Mouse (Mus musculus) midbrain, postnatal 0 days (tissue): ENCODE measurements around the gene Nphp3. TPM values are rescaled to one million over a fixed set of nuclear protein-coding genes. Genes with fewer than 3 reads are reported as not detected.

Experiments used
- ATAC-seq: fragments of 200-750 bp; cut with Nextera tagmentation; 2 replicates; pipeline ENCODE4 v1.8.0; 2017; ENCODE audit warnings: moderate number of reproducible peaks, mild to moderate bottlenecking, moderate TSS enrichment, moderate library complexity; ENCODE audit not compliant: low FRiP score
- DNase-seq: peaks from one replicate; pipeline ENCODE4 v3.0.0-alpha.2; 2015; ENCODE audit warnings: low spot score
- H3K27ac ChIP-seq: fragments of 300-500 bp; sonication (generic); 2 replicates; pipeline ENCODE4 v1.5.1; 2014; ENCODE audit warnings: low read depth, mild to moderate bottlenecking, low read length, mixed read lengths
- H3K27me3 ChIP-seq: fragments of 300-500 bp; sonication (generic); 2 replicates; pipeline ENCODE4 v1.6.1; 2014; ENCODE audit warnings: low read length, control low read depth, mixed read lengths; ENCODE audit not compliant: insufficient read depth
- H3K36me3 ChIP-seq: fragments of 300-500 bp; sonication (generic); 2 replicates; pipeline ENCODE4 v1.6.1; 2014; ENCODE audit warnings: low read length, control low read depth, mixed read lengths; ENCODE audit not compliant: insufficient read depth
- H3K4me1 ChIP-seq: fragments of 300-500 bp; sonication (generic); 2 replicates; pipeline ENCODE4 v1.6.1; 2014; ENCODE audit warnings: mild to moderate bottlenecking, control low read depth, antibody characterized with exemption, low read length, mixed read lengths; ENCODE audit not compliant: insufficient read depth
- H3K4me2 ChIP-seq: fragments of 300-500 bp; sonication (generic); 2 replicates; pipeline ENCODE4 v1.6.1; 2014; ENCODE audit warnings: low read depth, mild to moderate bottlenecking, low read length, mixed read lengths; ENCODE audit not compliant: poor library complexity, severe bottlenecking
- H3K4me3 ChIP-seq: fragments of 300-500 bp; sonication (generic); 2 replicates; pipeline ENCODE4 v1.5.1; 2014; ENCODE audit warnings: low read depth, mild to moderate bottlenecking, low read length, moderate library complexity
- H3K9ac ChIP-seq: fragments of 300-500 bp; sonication (generic); replicated peaks from 2 replicates; pipeline ENCODE4 v1.6.1; 2014; ENCODE audit warnings: mild to moderate bottlenecking, low read length, moderate library complexity, mixed read lengths; ENCODE audit not compliant: poor library complexity, severe bottlenecking
- H3K9me3 ChIP-seq: fragments of 300-500 bp; sonication (generic); 2 replicates; pipeline ENCODE4 v1.6.1; 2016; ENCODE audit warnings: low read length, control low read depth
- CTCF ChIP-seq: IDR thresholded peaks from 2 replicates; pipeline ENCODE4 v1.5.1; 2016; ENCODE audit warnings: antibody characterized with exemption, mild to moderate bottlenecking
- WGBS: fragments of 180-500 bp; shearing (Covaris S2); extraction: QIAGEN DNeasy Blood & Tissue Kit; methylation state at CpG from one replicate; pipeline ENCODE4 v1.1.7; 2014; 5-methylcytosine and 5-hydroxymethylcytosine counted together
- polyA plus RNA-seq: library from polyadenylated mRNA; unstranded; fragments of >200 nt; fragmentation: Nextera tagmentation; extraction: Ambion mirVana; gene quantifications from 2 replicates; pipeline ENCODE4 v1.2.1, GENCODE M21; 2015
- total RNA-seq: library from RNA; depleted of rRNA; stranded (reverse); fragments of >200 nt; gene quantifications from 2 replicates; pipeline ENCODE4 v1.2.3, GENCODE M21; 2014

Nphp3 gene
- total and polyA plus RNA-seq, 2 experiments from 2014 or later = 4.0 to 6.7 TPM

GRCm38 (mm10) chr9:104070863-104071604 is 68.7 kb downstream of the Nphp3 start:
- no peaks in the 10 kb centered on the region for H3K27me3 ChIP-seq
- no peaks in the 10 kb centered on the region for H3K9me3 ChIP-seq
- no peak for TF ChIP-seq CTCF
- H3K4me1 ChIP-seq = no peaks in the 10 kb centered on the region
- no peak overlapping the region for H3K27ac ChIP-seq
- H3K4me2 ChIP-seq = no peak overlapping the region
- no peak overlapping the region for H3K9ac ChIP-seq
- ATAC-seq (no peak), DNase-seq (no peak)
- no peak overlapping the region for H3K4me3 ChIP-seq
- no peaks in the 10 kb centered on the region for H3K36me3 ChIP-seq
- WGBS = 85% methylated on average over 8 of the region's 8 CpGs

- 67% methylated on average over 2 of the region's 2 CpGs for WGBS
- H3K27me3 ChIP-seq = no peaks in the 10 kb centered on the region
- ATAC-seq (no peak), DNase-seq (no peak)
- no peak overlapping the region for H3K9ac ChIP-seq
- no peaks in the 10 kb centered on the region for H3K4me1 ChIP-seq
- no peak overlapping the region for H3K4me2 ChIP-seq
- no peaks in the 10 kb centered on the region for H3K9me3 ChIP-seq
- H3K36me3 ChIP-seq = 0 out of 2 replicates have a peak, but pooled peaks cover 6% of the 10 kb centered on the region
- H3K27ac ChIP-seq = no peak overlapping the region
- peak; percentile 68 for TF ChIP-seq CTCF
- H3K4me3 ChIP-seq = no peak overlapping the region
These were observed 73.5 kb downstream of the Nphp3 start for GRCm38 (mm10) chr9:104075808-104076207.

- Histone ChIP-seq H3K36me3 (peaks cover 9% of the 10 kb centered on the region; the same call in 1 of the 2 replicates), H3K27me3 (no peaks in the 10 kb centered on the region), H3K9me3 (no peaks in the 10 kb centered on the region), H3K9ac (no peak overlapping the region), H3K4me3 (no peak overlapping the region), H3K4me1 (no peaks in the 10 kb centered on the region), H3K27ac (no peak overlapping the region), H3K4me2 (no peak overlapping the region)
- ATAC-seq (no peak), DNase-seq (no peak)
- TF ChIP-seq CTCF = no peak
- WGBS = 100% methylated on average over 1 of the region's 1 CpGs
These were observed 76.4 kb downstream of the Nphp3 start for GRCm38 (mm10) chr9:104078780-104079179.

GRCm38 (mm10) chr9:104079379-104079778 is 77.0 kb downstream of the Nphp3 start:
- Histone ChIP-seq H3K9me3 (no peaks in the 10 kb centered on the region), H3K36me3 (peaks cover 14% of the 10 kb centered on the region; the same call in 1 of the 2 replicates), H3K4me1 (no peaks in the 10 kb centered on the region), H3K4me3 (no peak overlapping the region), H3K27ac (no peak overlapping the region), H3K4me2 (no peak overlapping the region), H3K9ac (no peak overlapping the region), H3K27me3 (no peaks in the 10 kb centered on the region)
- peak; percentile 64 for TF ChIP-seq CTCF
- 52% methylated on average over 5 of the region's 5 CpGs for WGBS
- ATAC-seq (no peak), DNase-seq (no peak)

GRCm38 (mm10) chr9:104080038-104080437 is 77.7 kb downstream of the Nphp3 start:
- no peak for DNase-seq
- WGBS = 75% methylated on average over 3 of the region's 3 CpGs
- no peaks in the 10 kb centered on the region for H3K27me3 ChIP-seq
- H3K27ac ChIP-seq = no peak overlapping the region
- H3K4me2 ChIP-seq = no peak overlapping the region
- no peaks in the 10 kb centered on the region for H3K9me3 ChIP-seq
- H3K4me1 ChIP-seq = no peaks in the 10 kb centered on the region
- no peak for TF ChIP-seq CTCF
- no peak for ATAC-seq
- peaks cover 17% of the 10 kb centered on the region; the same call in 1 of the 2 replicates for H3K36me3 ChIP-seq
- no peak overlapping the region for H3K9ac ChIP-seq
- H3K4me3 ChIP-seq = no peak overlapping the region

GRCm38 (mm10) chr9:104085730-104086429 is 83.5 kb downstream of the Nphp3 start:
- 75% methylated on average over 4 of the region's 4 CpGs for WGBS
- H3K36me3 ChIP-seq = peaks cover 16% of the 10 kb centered on the region; the same call in 1 of the 2 replicates
- TF ChIP-seq CTCF = no peak
- no peaks in the 10 kb centered on the region for H3K27me3 ChIP-seq
- ATAC-seq = no peak
- H3K9me3 ChIP-seq = no peaks in the 10 kb centered on the region
- no peak overlapping the region for H3K9ac ChIP-seq
- H3K27ac ChIP-seq = no peak overlapping the region
- no peak overlapping the region for H3K4me3 ChIP-seq
- H3K4me1 ChIP-seq = no peaks in the 10 kb centered on the region
- no peak for DNase-seq
- no peak overlapping the region for H3K4me2 ChIP-seq
